Mouse (Mus musculus) liver, embryonic 11.5 days (tissue): ENCODE data around the gene Hes7. TPM values are rescaled to one million over a fixed set of nuclear protein-coding genes. Genes with fewer than 3 reads are reported as not detected.

Experiments
- ATAC-seq: fragments of 200-750 bp; cut with Nextera tagmentation; replicated peaks from 2 replicates; pipeline ENCODE4 v1.8.0; 2017; ENCODE audit warnings: moderate number of reproducible peaks, mild to moderate bottlenecking, moderate TSS enrichment, moderate library complexity; ENCODE audit not compliant: low FRiP score
- DNase-seq: peaks from one replicate; pipeline ENCODE4 v3.0.0-alpha.2; 2017; ENCODE audit warnings: low spot score
- H3K27ac ChIP-seq: fragments of 300-500 bp; sonication (generic); 2 replicates; pipeline ENCODE4 v1.5.1; 2014; ENCODE audit warnings: mild to moderate bottlenecking, low read depth, low read length, control low read depth
- H3K27me3 ChIP-seq: fragments of 300-500 bp; sonication (generic); replicated peaks from 2 replicates; pipeline ENCODE4 v1.6.1; 2014; ENCODE audit warnings: low read length, mixed read lengths; ENCODE audit not compliant: control insufficient read depth, insufficient read depth
- H3K36me3 ChIP-seq: fragments of 300-500 bp; sonication (generic); 2 replicates; pipeline ENCODE4 v1.6.1; 2014; ENCODE audit warnings: mild to moderate bottlenecking, low read length, moderate library complexity, mixed read lengths; ENCODE audit not compliant: control insufficient read depth, insufficient read depth
- H3K4me1 ChIP-seq: fragments of 300-500 bp; sonication (generic); replicated peaks from 2 replicates; pipeline ENCODE4 v1.6.1; 2014; ENCODE audit warnings: low read length, mixed read lengths; ENCODE audit not compliant: control insufficient read depth, insufficient read depth
- H3K4me2 ChIP-seq: fragments of 300-500 bp; sonication (generic); 2 replicates; pipeline ENCODE4 v1.6.1; 2014; ENCODE audit warnings: mild to moderate bottlenecking, control low read depth, moderate library complexity
- H3K4me3 ChIP-seq: fragments of 300-500 bp; sonication (generic); 2 replicates; pipeline ENCODE4 v1.5.1; 2014; ENCODE audit warnings: low read depth, low read length, control low read depth
- H3K9ac ChIP-seq: fragments of 300-500 bp; sonication (generic); 2 replicates; pipeline ENCODE4 v1.6.1; 2014; ENCODE audit warnings: low read depth, low read length, control low read depth
- H3K9me3 ChIP-seq: fragments of 300-500 bp; sonication (generic); 2 replicates; pipeline ENCODE4 v1.6.1; 2016; ENCODE audit warnings: low read length, inconsistent platforms, mixed read lengths; ENCODE audit not compliant: control insufficient read depth
- WGBS: fragments of 180-500 bp; shearing (Covaris S2); extraction: QIAGEN DNeasy Blood & Tissue Kit; methylation state at CpG from one replicate; pipeline ENCODE4 v1.1.7; 2014; 5-methylcytosine and 5-hydroxymethylcytosine counted together
- polyA plus RNA-seq: library from polyadenylated mRNA; unstranded; fragments of >200 nt; fragmentation: Nextera tagmentation; extraction: Ambion mirVana; gene quantifications from 2 replicates; pipeline ENCODE4 v1.2.1, GENCODE M21; 2014

Gene Hes7
- polyA plus RNA-seq, 1 experiment from 2014 or later = 0.59 TPM

- Histone ChIP-seq H3K27me3 (peaks cover 7% of the 10 kb centered on the region), H3K9me3 (no peaks in the 10 kb centered on the region), H3K4me3 (peak overlapping the region; percentile 80), H3K9ac (peak overlapping the region; percentile 73), H3K36me3 (no peaks in the 10 kb centered on the region), H3K4me1 (peaks cover 36% of the 10 kb centered on the region), H3K27ac (peak overlapping the region; percentile 80), H3K4me2 (peak overlapping the region; percentile 99)
- DNase-seq (peak; percentile 94), ATAC-seq (peak; percentile 83)
- WGBS = under 1% methylated on average over 31 of the region's 31 CpGs
These were observed 3.7 kb downstream of the Hes7 start for GRCm38 (mm10) chr11:69123693-69124497.

- WGBS = 0% methylated on average over 3 of the region's 3 CpGs
- Histone ChIP-seq H3K4me1 (peaks cover 30% of the 10 kb centered on the region), H3K9ac (no peak overlapping the region), H3K4me2 (peak overlapping the region; percentile 99), H3K27me3 (peaks cover 7% of the 10 kb centered on the region), H3K9me3 (no peaks in the 10 kb centered on the region), H3K4me3 (peak overlapping the region; percentile 80; the same call in 1 of the 2 replicates), H3K27ac (no peak overlapping the region), H3K36me3 (no peaks in the 10 kb centered on the region)
- no peak for DNase-seq
- ATAC-seq = peak; percentile 65
These were observed 4.3 kb downstream of the Hes7 start for GRCm38 (mm10) chr11:69124498-69124847.

GRCm38 (mm10) chr11:69125041-69125851 lies 5.0 kb downstream of the Hes7 start:
- Histone ChIP-seq H3K36me3 (no peaks in the 10 kb centered on the region), H3K27ac (peak overlapping the region; percentile 57; the same call in 1 of the 2 replicates), H3K27me3 (peaks cover 4% of the 10 kb centered on the region), H3K4me1 (peaks cover 23% of the 10 kb centered on the region), H3K9ac (peak overlapping the region; percentile 65), H3K4me2 (peak overlapping the region; percentile 86), H3K9me3 (no peaks in the 10 kb centered on the region), H3K4me3 (peak overlapping the region; percentile 65)
- under 1% methylated on average over 24 of the region's 24 CpGs for WGBS
- DNase-seq (peak; percentile 83), ATAC-seq (peak; percentile 55)

- DNase-seq = no peak
- Histone ChIP-seq H3K4me2 (peak within 1 kb of the TSS; percentile 86), H3K4me3 (peak within 1 kb of the TSS; percentile 65), H3K9me3 (no peaks in the 10 kb centered on the region), H3K27ac (peak within 1 kb of the TSS; percentile 57; the same call in 1 of the 2 replicates), H3K4me1 (peaks cover 19% of the 10 kb centered on the region), H3K9ac (peak within 1 kb of the TSS; percentile 65), H3K27me3 (peaks cover 4% of the 10 kb centered on the region), H3K36me3 (no peaks in the 10 kb centered on the region)
- no peak for ATAC-seq
- 6% methylated on average over 3 of the region's 3 CpGs for WGBS
These were observed 5.5 kb downstream of the Hes7 start, which contains the start of gene Aloxe3 for GRCm38 (mm10) chr11:69125852-69125918. Gene Aloxe3, plus strand, starts transcription at chr11:69125896.

- 12% methylated on average over 20 of the region's 20 CpGs for WGBS
- no peaks in the 10 kb centered on the region for H3K36me3 ChIP-seq
- ATAC-seq (no peak), DNase-seq (peak; percentile 46)
- H3K9ac ChIP-seq = peak overlapping the region; percentile 38; the same call in 1 of the 2 replicates
- peak overlapping the region; percentile 86 for H3K4me2 ChIP-seq
- peaks cover 14% of the 10 kb centered on the region for H3K4me1 ChIP-seq
- H3K27ac ChIP-seq = no peak overlapping the region
- peaks cover 3% of the 10 kb centered on the region for H3K27me3 ChIP-seq
- H3K4me3 ChIP-seq = peak overlapping the region; percentile 65
- H3K9me3 ChIP-seq = no peaks in the 10 kb centered on the region
These were observed 5.9 kb downstream of the Hes7 start for GRCm38 (mm10) chr11:69125919-69126705.

GRCm38 (mm10) chr11:69126706-69127095 lies 6.5 kb downstream of the Hes7 start:
- Histone ChIP-seq H3K4me3 (peak overlapping the region; percentile 65; the same call in 1 of the 2 replicates), H3K36me3 (no peaks in the 10 kb centered on the region), H3K27ac (no peak overlapping the region), H3K9ac (no peak overlapping the region), H3K27me3 (no peaks in the 10 kb centered on the region; the same call in 1 of the 2 replicates), H3K9me3 (no peaks in the 10 kb centered on the region), H3K4me2 (peak overlapping the region; percentile 86), H3K4me1 (peaks cover 8% of the 10 kb centered on the region)
- WGBS = 53% methylated on average over 2 of the region's 2 CpGs
- DNase-seq (no peak), ATAC-seq (no peak)

GRCm38 (mm10) chr11:69128426-69129122 lies 8.4 kb downstream of the Hes7 start:
- Histone ChIP-seq H3K9ac (no peak overlapping the region), H3K4me1 (peaks cover 10% of the 10 kb centered on the region), H3K9me3 (no peaks in the 10 kb centered on the region), H3K36me3 (no peaks in the 10 kb centered on the region), H3K4me2 (no peak overlapping the region), H3K27me3 (peaks cover 6% of the 10 kb centered on the region), H3K27ac (no peak overlapping the region), H3K4me3 (no peak overlapping the region)
- no peak for DNase-seq
- no peak for ATAC-seq
- WGBS = 47% methylated on average over 8 of the region's 8 CpGs

GRCm38 (mm10) chr11:69133566-69133922 lies 13.3 kb downstream of the Hes7 start:
- 22% methylated on average over 5 of the region's 5 CpGs for WGBS

More at GRCm38 (mm10) chr11:69133566-69133922, 13.3 kb downstream of the Hes7 start:
- Histone ChIP-seq H3K9ac (no peak overlapping the region), H3K4me1 (peaks cover 13% of the 10 kb centered on the region), H3K27ac (no peak overlapping the region), H3K9me3 (no peaks in the 10 kb centered on the region), H3K4me2 (peak overlapping the region; percentile 83), H3K4me3 (peak overlapping the region; percentile 53), H3K36me3 (no peaks in the 10 kb centered on the region), H3K27me3 (peaks cover 6% of the 10 kb centered on the region)
- ATAC-seq (0 out of 2 replicates have a peak, but pooled peaks have one; percentile 12), DNase-seq (no peak)
